Mouse (Mus musculus) bone marrow, adult 2 months (tissue): ENCODE measurements around the gene Clcn6.

Experiments used
- CTCF ChIP-seq: fragments of 200-500 bp; IDR thresholded peaks from 2 replicates; pipeline ENCODE4 v1.5.1; 2011; ENCODE audit warnings: low read length, control low read depth; ENCODE audit not compliant: control insufficient read depth, insufficient read depth
- POLR2A ChIP-seq: fragments of 200-500 bp; IDR thresholded peaks from 2 replicates; pipeline ENCODE4 v1.6.1; 2011; ENCODE audit warnings: low read depth, mild to moderate bottlenecking, control low read depth, low read length, borderline replicate concordance; ENCODE audit not compliant: control insufficient read depth

DNA sequence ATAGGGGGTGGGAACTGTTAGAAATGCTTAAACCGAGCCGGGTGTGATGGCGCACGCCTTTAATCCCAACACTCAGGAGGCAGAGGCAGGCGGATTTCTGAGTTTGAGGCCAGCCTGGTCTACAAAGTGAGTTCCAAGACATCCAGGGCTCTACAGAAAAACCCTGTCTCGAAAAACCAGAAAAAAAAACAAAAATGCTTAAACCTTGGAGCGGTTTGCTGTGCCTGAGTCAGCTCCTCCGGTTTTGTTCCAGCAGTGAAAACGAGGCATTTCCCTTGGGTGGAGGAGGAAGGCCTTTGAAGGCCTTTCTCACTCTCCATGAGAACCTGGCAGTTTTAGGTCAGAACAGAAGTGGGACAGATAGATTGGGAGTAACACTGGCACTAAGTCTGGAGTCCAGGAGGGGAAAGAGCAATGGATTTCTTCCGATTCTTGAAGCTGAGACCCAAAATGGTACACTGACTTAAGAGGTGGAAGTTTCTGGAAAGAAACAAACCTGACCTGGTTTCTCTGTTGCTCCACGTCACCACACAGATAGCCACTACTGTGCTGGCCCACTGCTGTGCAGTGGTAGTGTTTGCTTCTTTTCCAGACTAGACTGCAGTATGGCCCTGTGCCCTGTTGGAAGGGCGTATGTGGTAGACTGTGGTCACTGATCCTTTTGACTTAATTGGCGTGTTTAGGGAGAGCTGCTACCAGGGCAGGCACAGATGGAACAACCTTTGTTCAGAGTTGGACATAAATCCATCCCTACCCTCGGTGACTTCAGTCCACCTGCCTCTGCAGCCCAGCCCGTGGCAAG is 1.6 kb upstream of the Clcn6 start:
- TF ChIP-seq CTCF (no peak), POLR2A (no peak)
